Mouse (Mus musculus): ENCODE results near the gene Srgap2. TPM values are rescaled to one million over a fixed set of nuclear protein-coding genes. Genes with fewer than 3 reads are reported as not detected.

The Srgap2 gene
- polyA plus RNA-seq, 1 experiment from 2014 or later: 33.6 TPM

DNA sequence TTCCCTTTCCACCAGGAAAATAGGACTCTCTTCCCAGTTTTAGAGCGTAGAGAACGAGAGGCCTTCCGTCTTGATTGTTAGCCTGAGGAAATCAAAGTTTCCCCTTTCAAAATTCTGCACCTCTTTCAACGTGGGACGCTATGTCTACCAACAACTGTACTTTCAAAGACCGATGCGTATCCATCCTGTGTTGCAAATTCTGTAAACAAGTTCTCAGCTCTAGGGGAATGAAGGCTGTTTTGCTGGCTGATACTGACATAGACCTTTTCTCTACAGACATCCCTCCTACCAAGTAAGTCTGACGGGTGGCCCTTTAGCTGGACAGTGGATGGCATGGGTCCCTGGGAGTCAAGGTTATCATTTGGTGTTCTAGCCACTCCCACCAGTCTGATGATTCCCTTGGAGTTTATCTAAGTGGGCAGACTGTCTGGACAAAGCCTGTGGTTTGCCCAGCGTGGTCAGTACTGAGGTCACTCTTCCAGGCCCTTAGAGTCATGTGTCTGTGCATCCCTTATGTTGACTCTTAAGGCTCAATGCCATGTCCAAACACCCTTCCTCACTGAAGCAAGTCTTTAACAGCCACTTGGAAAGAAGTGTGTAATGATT is 1.5 kb upstream of the Srgap2 start:
- DNase-seq (ENCODE audit: low spot score) (no peak), ATAC-seq (ENCODE audit: low FRiP score) (no peak)
- Histone ChIP-seq H3K36me3 (replicated peaks; ENCODE audit: control insufficient read depth, insufficient read depth) (no peaks in the 10 kb centered on the region), H3K4me2 (replicated peaks) (peak overlapping the region; percentile 95), H3K27ac (0 out of 2 replicates have a peak overlapping the region, but pooled peaks have one; percentile 16), H3K27me3 (ENCODE audit: control insufficient read depth, insufficient read depth, low read length) (no peaks in the 10 kb centered on the region), H3K4me1 (replicated peaks; ENCODE audit: control insufficient read depth, insufficient read depth, low read length) (peaks cover 19% of the 10 kb centered on the region), H3K9ac (peak overlapping the region; percentile 42; the same call in 1 of the 2 replicates), H3K9me3 (ENCODE audit: control insufficient read depth, low read length) (no peaks in the 10 kb centered on the region), H3K4me3 (replicated peaks; ENCODE audit: low read length) (peak overlapping the region; percentile 55)
- WGBS: 1% methylated on average over 9 of the region's 9 CpGs

DNA sequence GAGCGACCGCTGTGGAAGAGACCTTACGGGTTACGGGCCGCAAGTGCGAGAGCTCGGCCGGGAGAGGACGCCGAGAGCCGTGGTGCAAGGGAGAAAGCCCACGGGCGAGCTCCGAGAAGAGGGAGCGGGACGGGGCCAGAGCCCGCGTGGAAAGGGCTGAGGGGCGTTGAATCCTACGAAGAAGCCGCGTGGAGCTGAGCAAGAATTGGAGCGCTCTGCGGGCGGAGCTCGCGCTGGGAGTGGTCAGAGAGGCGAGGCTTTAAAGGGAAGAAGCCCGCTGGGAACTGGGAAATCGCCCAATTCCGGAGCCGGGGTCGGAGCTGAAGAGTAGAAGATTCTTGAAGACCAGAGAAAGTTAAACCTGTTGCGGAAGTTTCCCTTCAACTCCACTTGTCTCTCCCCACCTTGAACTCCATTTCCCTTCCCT is 942 bp upstream of the Srgap2 start:
- ATAC-seq (ENCODE audit: low FRiP score): no peak
- Histone ChIP-seq H3K27ac (0 out of 2 replicates have a peak overlapping the region, but pooled peaks have one; percentile 16), H3K4me2 (replicated peaks) (peak overlapping the region; percentile 95), H3K36me3 (replicated peaks; ENCODE audit: control insufficient read depth, insufficient read depth) (no peaks in the 10 kb centered on the region), H3K9ac (peak overlapping the region; percentile 42; the same call in 1 of the 2 replicates), H3K4me1 (replicated peaks; ENCODE audit: control insufficient read depth, insufficient read depth, low read length) (peaks cover 25% of the 10 kb centered on the region), H3K9me3 (ENCODE audit: control insufficient read depth, low read length) (no peaks in the 10 kb centered on the region), H3K4me3 (replicated peaks; ENCODE audit: low read length) (peak overlapping the region; percentile 55), H3K27me3 (ENCODE audit: control insufficient read depth, insufficient read depth, low read length) (no peaks in the 10 kb centered on the region)
- WGBS: under 1% methylated on average over 34 of the region's 34 CpGs
- DNase-seq (ENCODE audit: low spot score): peak; percentile 53

DNA sequence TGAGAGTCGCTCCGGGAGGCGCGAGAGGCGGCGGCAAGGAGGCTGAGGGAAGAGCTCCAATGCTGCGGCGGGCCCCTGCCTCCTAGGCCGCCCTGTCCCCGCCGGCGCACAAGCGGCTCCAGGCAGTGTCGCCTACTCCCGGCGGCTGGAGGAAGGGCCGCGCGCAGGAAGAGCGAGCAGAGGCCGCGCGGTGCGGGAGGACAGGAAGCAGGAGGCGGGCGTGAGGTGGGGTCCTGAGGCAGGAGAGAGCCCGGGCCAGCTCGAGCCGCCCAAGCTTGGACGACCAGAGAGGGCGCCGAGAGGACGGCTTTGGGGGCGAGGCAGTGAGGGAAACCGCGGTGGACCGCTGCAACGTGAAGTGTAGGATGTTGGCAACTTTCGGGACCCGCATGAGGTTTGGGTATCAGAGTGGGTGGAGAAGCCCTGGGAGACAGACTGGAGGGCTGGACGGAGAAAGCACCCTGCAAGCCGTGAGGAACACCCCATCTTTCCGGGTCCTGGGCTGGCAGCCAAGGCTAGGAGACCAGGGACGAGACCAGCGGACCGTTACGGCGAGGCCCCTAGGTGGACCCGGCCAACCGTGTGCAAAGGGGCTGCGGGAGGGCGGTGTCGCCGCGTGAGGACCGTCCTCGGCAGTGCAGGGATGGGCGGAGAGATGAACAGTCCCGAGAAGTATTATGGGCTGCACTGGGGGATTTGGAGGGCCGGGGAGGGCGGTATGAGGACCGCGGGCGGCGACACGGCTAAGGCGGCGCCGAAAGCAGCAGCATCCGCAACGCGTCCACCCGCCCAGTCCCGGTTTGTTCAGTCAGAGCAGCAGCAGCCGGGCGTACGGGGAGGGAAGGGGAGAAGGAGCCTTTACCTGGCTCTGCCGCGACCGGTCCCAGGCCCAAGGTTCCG is 531 bp downstream of the Srgap2 start:
- Histone ChIP-seq H3K36me3 (replicated peaks; ENCODE audit: control insufficient read depth, insufficient read depth) (no peaks in the 10 kb centered on the region), H3K27me3 (ENCODE audit: control insufficient read depth, insufficient read depth, low read length) (no peaks in the 10 kb centered on the region), H3K4me2 (replicated peaks) (peak overlapping the region; percentile 77), H3K4me1 (replicated peaks; ENCODE audit: control insufficient read depth, insufficient read depth, low read length) (peaks cover 40% of the 10 kb centered on the region), H3K9me3 (ENCODE audit: control insufficient read depth, low read length) (no peaks in the 10 kb centered on the region), H3K9ac (peak overlapping the region; percentile 75), H3K4me3 (replicated peaks; ENCODE audit: low read length) (peak overlapping the region; percentile 66), H3K27ac (peak overlapping the region; percentile 91)
- peak; percentile 25; the same call in 1 of the 2 replicates for ATAC-seq (ENCODE audit: low FRiP score)
- under 1% methylated on average over 81 of the region's 81 CpGs for WGBS
- peak; percentile 48 for DNase-seq (ENCODE audit: low spot score)

DNA sequence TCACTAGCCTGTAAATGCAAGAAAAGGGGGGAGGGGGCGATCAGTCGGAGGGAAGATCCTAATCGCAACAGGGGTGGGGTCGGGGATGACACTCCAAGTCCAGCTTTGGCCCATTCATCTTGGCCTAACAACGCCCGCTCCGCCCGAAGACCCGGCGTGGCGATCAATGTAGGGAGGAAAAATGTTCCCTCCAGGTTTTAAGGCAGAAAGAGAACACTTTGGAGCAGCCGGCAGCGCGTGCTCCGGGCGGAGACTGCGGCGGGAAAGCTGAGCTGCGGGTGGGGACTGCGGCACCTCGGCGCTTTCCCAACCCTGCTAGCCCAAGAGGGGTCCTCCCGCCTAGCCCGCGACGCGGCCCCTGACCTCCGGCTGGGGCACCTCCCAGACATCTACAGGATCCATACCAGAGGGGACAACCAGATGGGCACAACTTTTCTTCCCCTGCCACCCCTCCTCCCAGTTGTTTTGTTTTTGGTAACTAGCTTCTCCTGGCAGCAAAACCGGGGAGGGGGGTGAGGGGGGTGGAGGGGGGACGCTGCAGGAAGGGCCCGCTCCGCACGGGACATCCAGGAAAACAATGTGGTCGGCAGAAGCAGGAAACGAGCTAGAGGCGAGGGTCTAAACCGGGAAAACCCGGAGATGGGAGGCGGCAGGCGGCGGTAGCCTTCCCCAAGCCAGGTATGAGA is 1.4 kb downstream of the Srgap2 start:
- no peaks in the 10 kb centered on the region for H3K36me3 ChIP-seq (replicated peaks; ENCODE audit: control insufficient read depth, insufficient read depth)
- peak overlapping the region; percentile 77 for H3K4me2 ChIP-seq (replicated peaks)
- ATAC-seq (ENCODE audit: low FRiP score): no peak
- peak; percentile 39 for DNase-seq (ENCODE audit: low spot score)
- H3K27me3 ChIP-seq (ENCODE audit: control insufficient read depth, insufficient read depth, low read length): no peaks in the 10 kb centered on the region
- peak overlapping the region; percentile 91 for H3K27ac ChIP-seq
- WGBS: under 1% methylated on average over 40 of the region's 41 CpGs
- no peaks in the 10 kb centered on the region for H3K9me3 ChIP-seq (ENCODE audit: control insufficient read depth, low read length)
- peak overlapping the region; percentile 75 for H3K9ac ChIP-seq
- H3K4me1 ChIP-seq (replicated peaks; ENCODE audit: control insufficient read depth, insufficient read depth, low read length): peaks cover 46% of the 10 kb centered on the region
- H3K4me3 ChIP-seq (replicated peaks; ENCODE audit: low read length): peak overlapping the region; percentile 66

DNA sequence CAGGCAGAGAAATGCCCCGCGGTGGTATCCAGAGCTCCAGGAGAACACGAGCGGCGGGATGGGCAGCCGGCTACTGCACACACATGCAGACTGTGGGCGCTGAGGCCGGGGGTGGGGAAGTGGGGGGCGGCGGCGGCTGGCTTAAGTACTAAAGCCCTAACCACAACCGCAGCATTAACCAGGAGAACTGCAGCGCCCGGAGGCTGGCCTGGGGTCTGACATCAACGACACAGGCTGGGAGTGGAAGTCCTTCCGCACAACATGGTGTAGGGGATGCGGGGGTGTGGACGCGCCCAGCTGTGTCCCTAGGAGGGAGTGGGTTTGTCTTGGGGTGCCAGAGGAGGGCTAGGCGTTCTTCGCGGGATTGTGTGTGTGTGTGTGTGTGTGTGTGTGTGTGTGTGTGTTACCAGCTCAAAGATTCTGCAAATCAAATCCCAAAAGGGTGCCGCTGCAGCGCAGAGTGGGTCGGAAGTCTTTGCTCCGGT is 2.0 kb downstream of the Srgap2 start:
- peaks cover 49% of the 10 kb centered on the region for H3K4me1 ChIP-seq (replicated peaks; ENCODE audit: control insufficient read depth, insufficient read depth, low read length)
- no peaks in the 10 kb centered on the region for H3K27me3 ChIP-seq (ENCODE audit: control insufficient read depth, insufficient read depth, low read length)
- H3K27ac ChIP-seq: peak overlapping the region; percentile 91
- H3K9me3 ChIP-seq (ENCODE audit: control insufficient read depth, low read length): no peaks in the 10 kb centered on the region
- H3K9ac ChIP-seq: peak overlapping the region; percentile 75
- ATAC-seq (ENCODE audit: low FRiP score) (no peak), DNase-seq (ENCODE audit: low spot score) (peak; percentile 37)
- WGBS: under 1% methylated on average over 26 of the region's 26 CpGs
- H3K36me3 ChIP-seq (replicated peaks; ENCODE audit: control insufficient read depth, insufficient read depth): no peaks in the 10 kb centered on the region
- H3K4me2 ChIP-seq (replicated peaks): peak overlapping the region; percentile 77
- H3K4me3 ChIP-seq (replicated peaks; ENCODE audit: low read length): peak overlapping the region; percentile 66

DNA sequence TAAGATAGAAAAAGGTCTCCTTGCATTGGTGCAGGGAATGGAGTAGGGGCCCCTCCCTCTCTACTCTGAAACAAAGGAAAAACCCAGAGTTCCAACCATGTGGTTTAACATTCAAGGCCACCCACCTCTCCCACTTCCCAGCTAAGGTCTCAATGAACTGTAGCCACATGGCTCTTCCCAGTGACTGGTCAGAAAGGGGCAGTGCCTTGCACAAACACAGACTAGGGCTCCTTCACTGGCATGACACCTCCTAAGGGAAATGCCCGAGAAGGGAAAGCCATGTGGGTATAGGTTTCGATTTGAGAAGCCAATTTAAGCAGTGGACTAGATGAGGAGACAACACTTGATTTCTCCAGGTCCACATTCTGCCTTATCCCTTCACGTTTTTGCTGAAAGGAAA is 3.4 kb downstream of the Srgap2 start:
- H3K9me3 ChIP-seq (ENCODE audit: control insufficient read depth, low read length): no peaks in the 10 kb centered on the region
- H3K36me3 ChIP-seq (replicated peaks; ENCODE audit: control insufficient read depth, insufficient read depth): no peaks in the 10 kb centered on the region
- peak overlapping the region; percentile 77 for H3K4me2 ChIP-seq (replicated peaks)
- H3K4me3 ChIP-seq (replicated peaks; ENCODE audit: low read length): peak overlapping the region; percentile 66
- H3K27ac ChIP-seq: peak overlapping the region; percentile 17; the same call in 1 of the 2 replicates
- H3K27me3 ChIP-seq (ENCODE audit: control insufficient read depth, insufficient read depth, low read length): no peaks in the 10 kb centered on the region
- ATAC-seq (ENCODE audit: low FRiP score): no peak
- WGBS: 33% methylated on average over 3 of the region's 3 CpGs
- peaks cover 52% of the 10 kb centered on the region for H3K4me1 ChIP-seq (replicated peaks; ENCODE audit: control insufficient read depth, insufficient read depth, low read length)
- peak overlapping the region; percentile 75 for H3K9ac ChIP-seq
- DNase-seq (ENCODE audit: low spot score): no peak

DNA sequence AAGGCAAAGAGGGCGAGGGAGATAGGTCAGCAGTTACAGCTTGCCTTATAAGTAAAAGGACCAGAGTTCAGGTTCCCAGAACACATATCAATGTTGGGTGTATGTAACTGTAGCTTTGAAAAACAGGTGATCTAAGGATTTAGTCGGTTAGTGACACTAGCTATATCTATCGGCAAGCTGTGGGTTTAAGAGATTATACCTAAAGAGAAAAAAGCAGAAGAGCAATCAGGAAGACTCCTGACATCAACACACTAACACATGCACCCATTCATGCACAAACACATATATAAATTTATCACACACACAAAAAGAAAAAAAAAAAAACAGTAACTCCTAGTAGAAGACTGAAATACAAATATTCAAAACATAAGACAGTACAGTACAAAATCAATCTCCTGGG is 10.6 kb downstream of the Srgap2 start:
- ATAC-seq (ENCODE audit: low FRiP score) (no peak), DNase-seq (ENCODE audit: low spot score) (no peak)
- Histone ChIP-seq H3K4me2 (replicated peaks) (no peak overlapping the region), H3K9me3 (ENCODE audit: control insufficient read depth, low read length) (no peaks in the 10 kb centered on the region), H3K36me3 (replicated peaks; ENCODE audit: control insufficient read depth, insufficient read depth) (no peaks in the 10 kb centered on the region), H3K4me1 (replicated peaks; ENCODE audit: control insufficient read depth, insufficient read depth, low read length) (peaks cover 15% of the 10 kb centered on the region), H3K27ac (no peak overlapping the region), H3K9ac (no peak overlapping the region), H3K4me3 (replicated peaks; ENCODE audit: low read length) (no peak overlapping the region), H3K27me3 (ENCODE audit: control insufficient read depth, insufficient read depth, low read length) (no peaks in the 10 kb centered on the region)
- WGBS: 99% methylated on average over 3 of the region's 3 CpGs

DNA sequence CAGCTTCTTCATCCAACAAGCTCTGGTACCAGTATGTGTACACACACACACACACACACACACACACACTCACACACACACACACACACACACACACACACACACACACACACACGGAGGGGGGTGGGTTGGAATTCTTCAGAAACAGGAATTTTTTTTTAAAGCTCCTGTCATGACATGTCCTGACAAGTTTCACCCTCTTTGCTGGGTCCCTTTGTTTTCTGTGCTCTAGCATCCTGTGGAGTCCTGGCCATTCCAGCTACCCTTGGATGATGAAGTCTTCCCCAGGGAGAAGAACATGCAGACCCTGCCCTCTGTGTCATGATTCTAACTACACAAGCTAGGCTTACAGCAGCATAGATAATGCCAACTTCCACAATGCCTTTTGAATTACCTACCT is 13.0 kb downstream of the Srgap2 start:
- DNase-seq (ENCODE audit: low spot score) (no peak), ATAC-seq (ENCODE audit: low FRiP score) (no peak)
- Histone ChIP-seq H3K4me2 (replicated peaks) (no peak overlapping the region), H3K9ac (no peak overlapping the region), H3K4me3 (replicated peaks; ENCODE audit: low read length) (no peak overlapping the region), H3K27me3 (ENCODE audit: control insufficient read depth, insufficient read depth, low read length) (no peaks in the 10 kb centered on the region), H3K9me3 (ENCODE audit: control insufficient read depth, low read length) (no peaks in the 10 kb centered on the region), H3K4me1 (replicated peaks; ENCODE audit: control insufficient read depth, insufficient read depth, low read length) (no peaks in the 10 kb centered on the region), H3K27ac (no peak overlapping the region), H3K36me3 (replicated peaks; ENCODE audit: control insufficient read depth, insufficient read depth) (no peaks in the 10 kb centered on the region)
- 80% methylated on average over 1 of the region's 1 CpGs for WGBS

DNA sequence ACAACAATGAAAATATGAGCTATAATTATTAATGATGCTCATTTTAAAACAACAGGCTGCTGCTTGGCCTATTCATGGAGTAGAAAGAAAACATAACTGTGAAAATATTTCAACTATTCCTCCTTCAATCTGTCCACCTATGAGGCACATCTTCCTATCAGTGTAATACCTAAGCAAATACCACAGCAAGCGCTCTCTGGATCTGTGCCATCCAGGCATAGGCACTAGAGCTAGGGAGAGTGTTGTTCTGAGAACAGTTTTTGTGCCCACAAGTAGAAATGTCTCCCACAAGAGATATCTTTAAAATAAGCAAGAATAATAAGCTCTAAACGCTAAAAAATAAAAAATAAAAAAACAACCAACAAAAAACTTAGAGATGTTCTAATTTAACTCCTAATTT is 14.0 kb downstream of the Srgap2 start:
- WGBS: 98% methylated on average over 2 of the region's 2 CpGs
- Histone ChIP-seq H3K27me3 (ENCODE audit: control insufficient read depth, insufficient read depth, low read length) (no peaks in the 10 kb centered on the region), H3K4me1 (replicated peaks; ENCODE audit: control insufficient read depth, insufficient read depth, low read length) (no peaks in the 10 kb centered on the region), H3K4me2 (replicated peaks) (no peak overlapping the region), H3K9ac (no peak overlapping the region), H3K4me3 (replicated peaks; ENCODE audit: low read length) (no peak overlapping the region), H3K27ac (no peak overlapping the region), H3K9me3 (ENCODE audit: control insufficient read depth, low read length) (no peaks in the 10 kb centered on the region), H3K36me3 (replicated peaks; ENCODE audit: control insufficient read depth, insufficient read depth) (no peaks in the 10 kb centered on the region)
- ATAC-seq (ENCODE audit: low FRiP score) (no peak), DNase-seq (ENCODE audit: low spot score) (no peak)
